Mouse (Mus musculus) liver, adult 2 months (tissue): ENCODE measurements around the gene 2010005H15Rik. TPM values are rescaled to one million over a fixed set of nuclear protein-coding genes. Genes with fewer than 3 reads are reported as not detected.
"Not testable (repeated sequence)": the region's sequence is repeated elsewhere in the genome, so short reads cannot be mapped to it uniquely, and the experiment has no call there.

Source experiments
- DNase-seq: peaks from one replicate; pipeline ENCODE4 v3.0.0-alpha.2; 2011; ENCODE audit warnings: low read depth, low spot score; ENCODE audit errors: extremely low read depth
- H3K27ac ChIP-seq: fragments of 200-500 bp; replicated peaks from 2 replicates; pipeline ENCODE4 v1.5.1; 2012; ENCODE audit warnings: low read depth, mild to moderate bottlenecking, control low read depth, inconsistent platforms, low read length; ENCODE audit not compliant: insufficient read depth
- H3K27me3 ChIP-seq: fragments of 200-500 bp; 2 replicates; pipeline ENCODE4 v1.6.1; 2012; ENCODE audit warnings: mild to moderate bottlenecking, moderate library complexity, low read length, inconsistent platforms; ENCODE audit not compliant: control insufficient read depth, insufficient read depth
- H3K36me3 ChIP-seq: fragments of 200-500 bp; 2 replicates; pipeline ENCODE4 v1.6.1; 2012; ENCODE audit warnings: low read length, inconsistent platforms; ENCODE audit not compliant: control insufficient read depth, insufficient read depth
- H3K4me1 ChIP-seq: fragments of 200-500 bp; 2 replicates; pipeline ENCODE4 v1.6.1; 2011; ENCODE audit warnings: low read length; ENCODE audit not compliant: control insufficient read depth, insufficient read depth
- H3K4me3 ChIP-seq: fragments of 200-500 bp; 2 replicates; pipeline ENCODE4 v1.5.1; 2011; ENCODE audit warnings: low read depth, mild to moderate bottlenecking, control low read depth, low read length, moderate library complexity; ENCODE audit not compliant: insufficient read depth
- H3K79me2 ChIP-seq: fragments of 200-500 bp; 2 replicates; pipeline ENCODE4 v1.6.1; 2012; ENCODE audit warnings: inconsistent platforms, mild to moderate bottlenecking, low read length, moderate library complexity; ENCODE audit not compliant: control insufficient read depth, insufficient read depth
- H3K9ac ChIP-seq: fragments of 200-500 bp; 2 replicates; pipeline ENCODE4 v1.6.1; 2012; ENCODE audit warnings: low read depth, mild to moderate bottlenecking, control low read depth, inconsistent platforms, low read length
- CTCF ChIP-seq: fragments of 200-500 bp; IDR thresholded peaks from 2 replicates; pipeline ENCODE4 v1.5.1; 2011; ENCODE audit warnings: low read depth, low read length, control low read depth
- POLR2A ChIP-seq: fragments of 200-500 bp; IDR thresholded peaks from 2 replicates; pipeline ENCODE4 v1.6.1; 2011; ENCODE audit warnings: low read length, control low read depth; ENCODE audit not compliant: insufficient read depth; ENCODE audit errors: extremely low read depth
- WGBS: fragments of 180-500 bp; shearing (Covaris S2); methylation state at CpG from one replicate; pipeline ENCODE4 v1.1.7; 2018; 5-methylcytosine and 5-hydroxymethylcytosine counted together
- polyA plus RNA-seq: library from polyadenylated mRNA; depleted of rRNA; stranded (reverse); fragments of >200 nt; gene quantifications from 2 replicates; pipeline ENCODE4 v1.2.3, GENCODE M21; 2012; rRNA removed
- total RNA-seq: library from RNA; depleted of rRNA; stranded (reverse); fragments of >200 nt; gene quantifications from 2 replicates; pipeline ENCODE4 v1.2.3, GENCODE M21; 2014; rRNA removed

Gene 2010005H15Rik
- total RNA-seq (not detected in 2 replicates), polyA plus RNA-seq (not detected in 2 replicates)

- not testable (repeated sequence) for DNase-seq, H3K27ac ChIP-seq
- WGBS = 89% methylated on average over 7 of the region's 7 CpGs
These were observed at the start of gene 2010005H15Rik for GRCm38 (mm10) chr16:36221168-36221567. Gene 2010005H15Rik (plus strand): TSS chr16:36221468.

GRCm38 (mm10) chr16:36176108-36176507, 45.2 kb upstream of the 2010005H15Rik start:
- H3K4me1 ChIP-seq = peaks cover 2% of the 10 kb centered on the region; the same call in 1 of the 2 replicates
- no peak overlapping the region for H3K4me3 ChIP-seq
- no peaks in the 10 kb centered on the region for H3K27me3 ChIP-seq

More at GRCm38 (mm10) chr16:36221168-36221567, at the start of gene 2010005H15Rik:
- H3K4me3 ChIP-seq, H3K4me1 ChIP-seq, H3K79me2 ChIP-seq, H3K27me3 ChIP-seq, H3K36me3 ChIP-seq, H3K9ac ChIP-seq: not testable (repeated sequence)

DNA sequence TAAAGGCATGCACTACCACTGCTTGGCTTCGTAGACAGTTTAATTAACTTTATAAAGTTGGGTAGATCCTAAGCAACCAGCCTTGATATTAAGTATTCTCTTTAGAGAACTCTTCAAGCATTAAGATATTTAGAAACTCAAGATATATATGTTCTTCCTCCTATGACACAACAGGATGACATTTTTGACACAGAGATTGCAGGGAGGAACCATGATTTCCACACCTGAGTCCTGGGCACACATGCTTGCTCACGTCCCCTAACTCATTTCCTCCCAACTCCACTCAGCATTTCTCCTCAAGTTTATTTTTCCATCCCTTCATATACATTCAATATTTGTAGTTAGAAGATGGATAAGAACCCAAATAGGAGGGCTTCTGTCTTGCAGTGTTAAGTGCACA, 41.4 kb upstream of the 2010005H15Rik start:
- no peak overlapping the region for H3K27ac ChIP-seq
- no peak overlapping the region for H3K4me3 ChIP-seq
- peaks cover 2% of the 10 kb centered on the region; the same call in 1 of the 2 replicates for H3K4me1 ChIP-seq
- no peaks in the 10 kb centered on the region for H3K36me3 ChIP-seq
- no peaks in the 10 kb centered on the region for H3K79me2 ChIP-seq
- no peak for DNase-seq
- H3K9ac ChIP-seq = no peak overlapping the region
- H3K27me3 ChIP-seq = no peaks in the 10 kb centered on the region
- WGBS = 83% methylated on average over 2 of the region's 2 CpGs
- no peak for TF ChIP-seq POLR2A
- TF ChIP-seq CTCF = no peak

More at GRCm38 (mm10) chr16:36176108-36176507, 45.2 kb upstream of the 2010005H15Rik start:
- H3K9ac ChIP-seq = no peak overlapping the region
- H3K27ac ChIP-seq = no peak overlapping the region
- no peak for TF ChIP-seq CTCF
- no peak for TF ChIP-seq POLR2A
- H3K79me2 ChIP-seq = no peaks in the 10 kb centered on the region
- no peak for DNase-seq
- no peaks in the 10 kb centered on the region for H3K36me3 ChIP-seq

- not testable (repeated sequence) for H3K27ac ChIP-seq, H3K27me3 ChIP-seq, H3K79me2 ChIP-seq, H3K4me1 ChIP-seq, H3K9ac ChIP-seq, DNase-seq, H3K4me3 ChIP-seq, H3K36me3 ChIP-seq
- 86% methylated on average over 4 of the region's 4 CpGs for WGBS
These were observed 37.4 kb upstream of the 2010005H15Rik start, which contains the start of gene Gm5483 for GRCm38 (mm10) chr16:36183912-36184311. Gene Gm5483 (plus strand): TSS chr16:36184212.

- 62% methylated on average over 19 of the region's 19 CpGs for WGBS
These were observed 22.0 kb upstream of the 2010005H15Rik start for GRCm38 (mm10) chr16:36199226-36199625.

DNA sequence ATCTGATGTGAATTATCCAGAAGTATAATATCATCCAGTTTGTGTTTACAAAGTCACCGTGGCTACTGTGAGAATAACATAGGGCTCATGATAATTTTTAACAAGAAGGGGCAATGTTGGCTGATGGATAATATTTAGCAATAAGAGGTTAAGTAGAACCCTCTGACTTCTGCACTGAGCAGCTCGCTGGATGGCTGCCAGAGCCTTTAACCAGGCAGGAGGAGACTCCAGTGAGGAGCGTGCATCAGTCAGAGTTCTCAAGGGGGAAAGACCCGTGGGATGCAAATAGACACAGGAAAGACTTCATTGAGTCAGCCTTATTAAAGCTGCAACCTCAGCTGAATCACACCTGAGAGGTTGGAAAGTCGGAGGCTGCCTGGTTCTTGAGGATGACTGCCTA, 17.4 kb upstream of the 2010005H15Rik start:
- no peak overlapping the region for H3K4me3 ChIP-seq
- H3K36me3 ChIP-seq = no peaks in the 10 kb centered on the region
- WGBS = 72% methylated on average over 5 of the region's 5 CpGs
- no peaks in the 10 kb centered on the region for H3K4me1 ChIP-seq
- TF ChIP-seq CTCF (no peak), POLR2A (no peak)
- H3K79me2 ChIP-seq = no peaks in the 10 kb centered on the region
- no peak for DNase-seq
- no peaks in the 10 kb centered on the region for H3K27me3 ChIP-seq
- H3K9ac ChIP-seq = no peak overlapping the region
- H3K27ac ChIP-seq = no peak overlapping the region

More at GRCm38 (mm10) chr16:36199226-36199625, 22.0 kb upstream of the 2010005H15Rik start:
- Histone ChIP-seq H3K4me3 (no peak overlapping the region), H3K79me2 (no peaks in the 10 kb centered on the region), H3K36me3 (no peaks in the 10 kb centered on the region), H3K9ac (no peak overlapping the region), H3K27me3 (no peaks in the 10 kb centered on the region), H3K4me1 (no peaks in the 10 kb centered on the region), H3K27ac (no peak overlapping the region)
- no peak for DNase-seq
- TF ChIP-seq CTCF (no peak), POLR2A (no peak)

- H3K4me1 ChIP-seq, H3K27me3 ChIP-seq, H3K9ac ChIP-seq, DNase-seq, H3K36me3 ChIP-seq, H3K4me3 ChIP-seq, H3K79me2 ChIP-seq, H3K27ac ChIP-seq: not testable (repeated sequence)
- WGBS = 62% methylated on average over 2 of the region's 2 CpGs
These were observed 15.6 kb upstream of the 2010005H15Rik start for GRCm38 (mm10) chr16:36205684-36206083.
